In genomic region chr4:40472700-40473530, GRCm38 (mm10) we compare ENCODE assay signal across 8 mouse cellular contexts. TPM values are rescaled to one million over a fixed set of nuclear protein-coding genes. Genes with fewer than 3 reads are reported as not detected.
A peak's percentile ranks its signal among the peaks of the same experiment; 100 is the strongest.
DNase-seq lines count a peak whose midpoint lies in the region; ATAC-seq and TF ChIP-seq lines count a peak whose summit lies in the region.

No protein-coding gene starts in this region.

- H3K36me3 ChIP-seq in embryonic facial prominence, embryonic 12.5 days: no peaks in the 10 kb centered on the region
- H3K36me3 ChIP-seq in hindbrain, embryonic 10.5 days: no peaks in the 10 kb centered on the region
- H3K36me3 ChIP-seq in liver, embryonic 14.5 days (replicated peaks; ENCODE audit: control insufficient read depth, insufficient read depth, low read depth): no peaks in the 10 kb centered on the region
- no peaks in the 10 kb centered on the region for H3K36me3 ChIP-seq in neural tube, embryonic 15.5 days

- peak overlapping the region; percentile 44 for H3K4me3 ChIP-seq in embryonic facial prominence, embryonic 12.5 days
- peak overlapping the region; percentile 60 for H3K4me3 ChIP-seq in hindbrain, embryonic 10.5 days
- H3K4me3 ChIP-seq in liver, embryonic 14.5 days (ENCODE audit: insufficient read depth in 1 of 2, low read depth in 2 of 2, low read length in 2 of 2): peak overlapping the region in 1 of 2 experiments; percentile 3; a peak in 1 of 4 replicates
- peak overlapping the region; percentile 53 for H3K4me3 ChIP-seq in neural tube, embryonic 15.5 days (replicated peaks)

- no peaks in the 10 kb centered on the region for H3K9me3 ChIP-seq in embryonic facial prominence, embryonic 12.5 days
- no peaks in the 10 kb centered on the region for H3K9me3 ChIP-seq in hindbrain, embryonic 10.5 days
- H3K9me3 ChIP-seq in liver, embryonic 14.5 days (ENCODE audit: control insufficient read depth, low read length): no peaks in the 10 kb centered on the region
- H3K9me3 ChIP-seq in neural tube, embryonic 15.5 days (replicated peaks): no peaks in the 10 kb centered on the region

- H3K27ac ChIP-seq in embryonic facial prominence, embryonic 12.5 days: no peak overlapping the region
- H3K27ac ChIP-seq in hindbrain, embryonic 10.5 days: peak overlapping the region; percentile 79
- no peak overlapping the region for H3K27ac ChIP-seq in liver, embryonic 14.5 days
- no peak overlapping the region for H3K27ac ChIP-seq in neural tube, embryonic 15.5 days (replicated peaks)

- peak; percentile 85 for ATAC-seq in embryonic facial prominence, embryonic 12.5 days (ENCODE audit: insufficient number of reproducible peaks, insufficient read depth, low FRiP score, low TSS enrichment)
- ATAC-seq in liver, embryonic 14.5 days (ENCODE audit: insufficient read depth): no peak
- peak; percentile 92 for ATAC-seq in neural tube, embryonic 15.5 days (ENCODE audit: low FRiP score)
- no peak for ATAC-seq in inflammation-experienced regulatory T-cells, adult 6 months

- TF ChIP-seq EP300 in liver, embryonic 14.5 days (IDR thresholded peaks at IDR 0.05; ENCODE audit: low read depth): no peak

- H3K27me3 ChIP-seq in embryonic facial prominence, embryonic 12.5 days: peaks cover 28% of the 10 kb centered on the region
- H3K27me3 ChIP-seq in hindbrain, embryonic 10.5 days (ENCODE audit: insufficient read depth, poor library complexity, severe bottlenecking): peaks cover 34% of the 10 kb centered on the region
- peaks cover 14% of the 10 kb centered on the region for H3K27me3 ChIP-seq in liver, embryonic 14.5 days (ENCODE audit: control insufficient read depth, insufficient read depth, low read length)
- H3K27me3 ChIP-seq in neural tube, embryonic 15.5 days (replicated peaks): peaks cover 16% of the 10 kb centered on the region

- no peaks in the 10 kb centered on the region; the same call in 1 of the 2 replicates for H3K4me1 ChIP-seq in embryonic facial prominence, embryonic 12.5 days
- H3K4me1 ChIP-seq in hindbrain, embryonic 10.5 days (replicated peaks): peaks cover 11% of the 10 kb centered on the region
- H3K4me1 ChIP-seq in liver, embryonic 14.5 days (replicated peaks; ENCODE audit: control insufficient read depth in 2 of 2, insufficient read depth in 2 of 2, low read length in 1 of 2): no peaks in the 10 kb centered on the region
- H3K4me1 ChIP-seq in neural tube, embryonic 15.5 days: peaks cover 9% of the 10 kb centered on the region

- no peak for TF ChIP-seq CTCF in liver, embryonic 14.5 days (IDR thresholded peaks at IDR 0.05; ENCODE audit: low read depth)

- DNase-seq in left cerebral cortex, adult 18-20 months (ENCODE audit: low spot score in 2 of 2): peak; percentile 59 to 67
- no peak for DNase-seq in left cerebral cortex, adult 11 months (ENCODE audit: low spot score)
- DNase-seq in hindbrain, embryonic 10.5 days (ENCODE audit: low spot score): peak; percentile 74
- DNase-seq in liver, embryonic 14.5 days (ENCODE audit: low read depth in 3 of 3, low spot score in 3 of 3): no peak
- no peak for DNase-seq in thymus, postnatal 0 days (ENCODE audit: low spot score)

- WGBS in embryonic facial prominence, embryonic 12.5 days: 3% methylated on average over 54 of the region's 55 CpGs
- WGBS in hindbrain, embryonic 10.5 days: 3% methylated on average over 55 of the region's 55 CpGs
- 4% methylated on average over 50 of the region's 55 CpGs for WGBS in liver, embryonic 14.5 days (ENCODE audit: insufficient replicate concordance)
- WGBS in neural tube, embryonic 15.5 days: 4% methylated on average over 54 of the region's 55 CpGs

- peak overlapping the region; percentile 54 for H3K9ac ChIP-seq in embryonic facial prominence, embryonic 12.5 days
- H3K9ac ChIP-seq in liver, embryonic 14.5 days (replicated peaks): no peak overlapping the region
- H3K9ac ChIP-seq in neural tube, embryonic 15.5 days (replicated peaks): peak overlapping the region; percentile 54

- peak overlapping the region; percentile 77 for H3K4me2 ChIP-seq in embryonic facial prominence, embryonic 12.5 days (replicated peaks)
- H3K4me2 ChIP-seq in liver, embryonic 14.5 days (ENCODE audit: low read depth): peak overlapping the region; percentile 13; the same call in 1 of the 2 replicates
- peak overlapping the region; percentile 95 for H3K4me2 ChIP-seq in neural tube, embryonic 15.5 days

RNA-seq across cellular contexts. Expression of gene Tmem215, which starts 0.9 kb away (rescaled TPM):
- total RNA-seq in left cerebral cortex, adult 18-20 months (2021): 10 to 100 TPM; 19.2 to 24.9 TPM
- 0.22 and 0.32 TPM in 2 replicates for polyA plus RNA-seq in embryonic facial prominence, embryonic 12.5 days (2016; fragmentation: Nextera tagmentation; extraction: Ambion mirVana)
- polyA plus RNA-seq in hindbrain, embryonic 10.5 days (2016; fragmentation: Nextera tagmentation; extraction: Ambion mirVana): 0.25 and 0.61 TPM in 2 replicates
- polyA plus RNA-seq in liver, embryonic 14.5 days (2012; rRNA removed): 0.03 TPM in 1 of 2 replicates, not detected in the other
- not detected in 2 replicates for polyA plus RNA-seq in liver, embryonic 14.5 days (2014; fragmentation: Nextera tagmentation; extraction: Ambion mirVana)
- 2.0 and 2.6 TPM in 2 replicates for polyA plus RNA-seq in neural tube, embryonic 15.5 days (2015; fragmentation: Nextera tagmentation; extraction: Ambion mirVana)
- under 1 TPM in 1 of 3 experiments, not detected in 2; 0.10 TPM for polyA plus RNA-seq in inflammation-experienced regulatory T-cells, adult 6 months (2017; shearing (Covaris generic))
- polyA plus RNA-seq in thymus, postnatal 0 days (2015; fragmentation: Nextera tagmentation; extraction: Ambion mirVana): 0.04 TPM in 1 of 2 replicates, not detected in the other

Comparison
In these comparisons a context has a peak if more than half of its experiments do, and no peak if none do; other contexts are left out.
1. DNase-seq: peak in left cerebral cortex, adult 18-20 months (2 of 2) and hindbrain, embryonic 10.5 days (single experiment); none in left cerebral cortex, adult 11 months (single experiment), liver, embryonic 14.5 days (0 of 3) and thymus, postnatal 0 days (single experiment).
2. ATAC-seq: peak in embryonic facial prominence, embryonic 12.5 days (single experiment) and neural tube, embryonic 15.5 days (single experiment); none in liver, embryonic 14.5 days (single experiment) and inflammation-experienced regulatory T-cells, adult 6 months (single experiment).
3. H3K4me2 ChIP-seq: peak in every context shown above with its lines; median percentile 95 in neural tube, embryonic 15.5 days; 77 in embryonic facial prominence, embryonic 12.5 days; 13 in liver, embryonic 14.5 days.